Mouse (Mus musculus): Measurements from ENCODE around the gene Wipf2. TPM values are rescaled to one million over a fixed set of nuclear protein-coding genes. Genes with fewer than 3 reads are reported as not detected.
A peak's percentile ranks its signal among the peaks of the same experiment; 100 is the strongest.

Wipf2 gene
- polyA plus RNA-seq, 1 experiment: 27.3 TPM

DNA sequence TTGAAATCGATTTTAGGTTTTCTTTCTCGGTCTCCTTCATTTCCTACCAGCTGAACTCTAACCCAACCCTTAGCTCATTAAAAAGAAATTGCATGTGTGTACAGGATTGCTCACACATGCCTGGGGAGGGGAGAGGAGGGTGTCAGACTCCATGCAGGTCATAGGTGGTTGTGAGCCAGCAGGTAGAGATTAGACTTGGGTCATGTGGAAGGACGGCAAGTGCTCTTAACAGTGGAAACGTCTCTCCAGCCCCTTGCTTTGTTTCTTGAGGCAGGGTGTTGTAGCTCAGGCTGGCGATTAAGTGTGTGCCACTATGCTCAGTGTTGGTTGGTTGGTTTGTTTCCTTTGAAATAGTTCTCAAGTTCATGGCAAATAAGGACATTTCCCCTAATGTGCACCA is 7.4 kb downstream of the Wipf2 start:
- Histone ChIP-seq H3K27ac (ENCODE audit: insufficient read depth, low read depth, low read length) (peak overlapping the region; percentile 9; the same call in 1 of the 2 replicates), H3K4me3 (ENCODE audit: low read depth, low read length) (no peak overlapping the region), H3K36me3 (ENCODE audit: control insufficient read depth, insufficient read depth, low read length) (peaks cover 21% of the 10 kb centered on the region), H3K27me3 (ENCODE audit: control insufficient read depth, insufficient read depth, low read length) (no peaks in the 10 kb centered on the region), H3K4me1 (ENCODE audit: control insufficient read depth, insufficient read depth, insufficient read length, low read length) (peaks cover 15% of the 10 kb centered on the region)
- 64% methylated on average over 5 of the region's 5 CpGs for WGBS
- TF ChIP-seq CTCF (IDR thresholded peaks at IDR 0.05; ENCODE audit: extremely low read depth, insufficient read length, insufficient replicate concordance, low read depth, low read length): no peak
- TF ChIP-seq POLR2A (IDR thresholded peaks at IDR 0.05; ENCODE audit: low read depth, low read length): no peak

DNA sequence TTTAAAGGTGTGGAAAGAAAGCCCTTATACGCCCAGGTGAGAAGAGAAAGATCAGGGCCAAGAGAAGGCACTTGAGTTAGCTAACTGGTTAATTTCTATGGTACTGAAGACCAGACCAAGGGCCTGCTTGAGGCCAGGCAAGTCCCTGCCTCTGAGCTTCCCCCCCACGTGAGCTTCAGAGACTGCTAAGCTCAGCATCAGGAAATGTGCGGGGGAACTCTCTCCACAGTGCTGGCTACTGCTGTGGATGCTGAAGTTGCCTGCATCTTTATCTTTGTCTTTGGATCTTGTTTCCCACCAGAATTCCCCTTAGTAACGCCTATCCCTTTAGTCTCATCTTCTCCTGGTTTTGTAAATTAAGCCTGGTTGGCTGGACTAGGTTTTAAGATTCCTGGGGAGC is 8.0 kb downstream of the Wipf2 start:
- Histone ChIP-seq H3K4me1 (ENCODE audit: control insufficient read depth, insufficient read depth, insufficient read length, low read length) (peaks cover 16% of the 10 kb centered on the region), H3K27me3 (ENCODE audit: control insufficient read depth, insufficient read depth, low read length) (no peaks in the 10 kb centered on the region), H3K36me3 (ENCODE audit: control insufficient read depth, insufficient read depth, low read length) (peaks cover 21% of the 10 kb centered on the region), H3K27ac (ENCODE audit: insufficient read depth, low read depth, low read length) (peak overlapping the region; percentile 9; the same call in 1 of the 2 replicates), H3K4me3 (ENCODE audit: low read depth, low read length) (no peak overlapping the region)
- TF ChIP-seq CTCF (IDR thresholded peaks at IDR 0.05; ENCODE audit: extremely low read depth, insufficient read length, insufficient replicate concordance, low read depth, low read length): no peak
- no peak for TF ChIP-seq POLR2A (IDR thresholded peaks at IDR 0.05; ENCODE audit: low read depth, low read length)
- 86% methylated on average over 4 of the region's 4 CpGs for WGBS

DNA sequence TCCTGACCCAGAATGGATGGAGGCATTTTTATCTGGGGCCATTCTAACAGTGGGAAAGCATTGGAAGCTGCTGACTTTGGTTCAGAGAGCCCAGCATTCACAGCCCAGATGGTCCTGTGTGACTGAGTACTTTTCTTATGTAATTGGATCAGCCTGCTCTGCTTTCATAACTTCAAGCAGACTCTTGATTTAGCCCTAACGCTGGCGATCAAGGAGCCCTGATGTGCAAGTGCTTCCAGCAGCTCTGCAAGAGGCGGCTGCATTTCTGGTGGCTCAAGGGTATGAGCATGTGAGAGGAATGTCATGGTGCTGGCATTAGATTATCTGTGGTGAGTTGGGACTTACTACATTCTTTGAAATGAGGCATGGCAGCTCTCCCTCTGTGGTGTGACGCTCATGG is 8.6 kb downstream of the Wipf2 start:
- Histone ChIP-seq H3K4me1 (ENCODE audit: control insufficient read depth, insufficient read depth, insufficient read length, low read length) (peaks cover 21% of the 10 kb centered on the region), H3K27ac (ENCODE audit: insufficient read depth, low read depth, low read length) (no peak overlapping the region), H3K4me3 (ENCODE audit: low read depth, low read length) (no peak overlapping the region), H3K36me3 (ENCODE audit: control insufficient read depth, insufficient read depth, low read length) (peaks cover 18% of the 10 kb centered on the region), H3K27me3 (ENCODE audit: control insufficient read depth, insufficient read depth, low read length) (no peaks in the 10 kb centered on the region)
- WGBS: 81% methylated on average over 4 of the region's 4 CpGs
- TF ChIP-seq POLR2A (IDR thresholded peaks at IDR 0.05; ENCODE audit: low read depth, low read length) (no peak), CTCF (IDR thresholded peaks at IDR 0.05; ENCODE audit: extremely low read depth, insufficient read length, insufficient replicate concordance, low read depth, low read length) (no peak)

DNA sequence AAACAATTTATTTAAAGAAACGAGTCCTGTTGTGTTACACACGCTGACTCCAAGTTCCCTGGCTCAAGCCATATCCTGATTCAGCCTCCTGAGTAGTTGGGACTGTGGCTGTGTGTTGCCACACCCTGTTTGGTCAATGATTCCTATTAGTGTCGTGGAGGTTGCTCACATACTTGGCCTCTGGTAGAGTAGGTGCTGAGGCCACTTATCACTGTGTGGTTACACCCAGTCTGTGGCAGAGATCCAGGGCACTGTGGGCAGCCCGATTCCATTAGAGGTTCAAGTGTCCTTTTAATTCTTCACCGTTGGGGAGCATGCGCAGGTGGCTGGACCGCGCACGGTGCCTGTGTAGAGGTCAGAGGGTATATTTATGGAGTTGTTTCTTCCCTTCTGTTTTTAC is 10.5 kb downstream of the Wipf2 start:
- Histone ChIP-seq H3K4me3 (ENCODE audit: low read depth, low read length) (no peak overlapping the region), H3K27ac (ENCODE audit: insufficient read depth, low read depth, low read length) (peak overlapping the region; percentile 85), H3K4me1 (ENCODE audit: control insufficient read depth, insufficient read depth, insufficient read length, low read length) (peaks cover 23% of the 10 kb centered on the region), H3K36me3 (ENCODE audit: control insufficient read depth, insufficient read depth, low read length) (peaks cover 13% of the 10 kb centered on the region), H3K27me3 (ENCODE audit: control insufficient read depth, insufficient read depth, low read length) (no peaks in the 10 kb centered on the region)
- 23% methylated on average over 9 of the region's 9 CpGs for WGBS
- TF ChIP-seq POLR2A (IDR thresholded peaks at IDR 0.05; ENCODE audit: low read depth, low read length): no peak
- TF ChIP-seq CTCF (IDR thresholded peaks at IDR 0.05; ENCODE audit: extremely low read depth, insufficient read length, insufficient replicate concordance, low read depth, low read length): no peak

DNA sequence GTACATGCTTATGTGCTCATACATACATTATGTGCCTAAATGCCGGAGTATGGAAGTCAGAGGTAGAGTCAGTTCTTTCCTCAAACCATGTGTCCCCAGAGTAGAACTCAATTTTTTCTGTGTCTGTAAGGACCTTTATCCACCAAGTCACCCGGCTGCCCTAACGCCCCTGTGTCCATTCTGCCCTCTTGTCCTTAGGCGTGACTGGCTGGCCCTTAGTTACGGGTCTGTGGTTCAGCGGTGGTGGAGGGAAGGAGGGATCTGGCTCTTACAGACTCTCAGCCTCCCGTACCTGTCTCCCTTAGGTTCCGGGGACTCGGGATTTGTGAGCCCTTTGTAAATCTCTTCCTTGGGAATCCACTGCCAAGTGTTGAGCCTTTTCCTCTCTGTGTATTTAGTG is 13.6 kb downstream of the Wipf2 start:
- Histone ChIP-seq H3K27me3 (ENCODE audit: control insufficient read depth, insufficient read depth, low read length) (no peaks in the 10 kb centered on the region), H3K4me3 (ENCODE audit: low read depth, low read length) (no peak overlapping the region), H3K36me3 (ENCODE audit: control insufficient read depth, insufficient read depth, low read length) (peaks cover 10% of the 10 kb centered on the region), H3K27ac (ENCODE audit: insufficient read depth, low read depth, low read length) (no peak overlapping the region), H3K4me1 (ENCODE audit: control insufficient read depth, insufficient read depth, insufficient read length, low read length) (peaks cover 18% of the 10 kb centered on the region)
- no peak for TF ChIP-seq CTCF (IDR thresholded peaks at IDR 0.05; ENCODE audit: extremely low read depth, insufficient read length, insufficient replicate concordance, low read depth, low read length)
- TF ChIP-seq POLR2A (IDR thresholded peaks at IDR 0.05; ENCODE audit: low read depth, low read length): no peak
- WGBS: 71% methylated on average over 9 of the region's 9 CpGs

DNA sequence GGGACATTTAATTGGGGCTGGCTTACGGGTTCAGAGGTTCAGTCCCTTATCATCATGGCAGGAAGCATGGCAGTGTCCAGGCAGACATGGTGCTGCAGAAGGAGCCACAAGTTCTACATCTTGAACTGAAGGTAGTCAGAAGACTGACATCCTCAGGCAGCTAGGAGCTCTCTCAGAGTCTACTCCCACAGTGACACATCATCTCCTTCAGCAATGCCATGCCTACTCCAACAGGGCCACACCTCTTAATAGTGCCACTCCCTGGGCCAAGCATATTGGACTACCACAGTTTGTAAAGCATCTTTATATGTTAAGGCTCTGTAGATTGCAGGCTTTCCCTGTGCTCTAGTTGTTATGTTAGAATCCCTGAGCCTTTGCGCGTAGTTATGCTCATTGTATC is 24.3 kb downstream of the Wipf2 start:
- TF ChIP-seq POLR2A (IDR thresholded peaks at IDR 0.05; ENCODE audit: low read depth, low read length) (no peak), CTCF (IDR thresholded peaks at IDR 0.05; ENCODE audit: extremely low read depth, insufficient read length, insufficient replicate concordance, low read depth, low read length) (no peak)
- Histone ChIP-seq H3K4me1 (ENCODE audit: control insufficient read depth, insufficient read depth, insufficient read length, low read length) (peaks cover 16% of the 10 kb centered on the region), H3K36me3 (ENCODE audit: control insufficient read depth, insufficient read depth, low read length) (peaks cover 64% of the 10 kb centered on the region), H3K4me3 (ENCODE audit: low read depth, low read length) (no peak overlapping the region), H3K27ac (ENCODE audit: insufficient read depth, low read depth, low read length) (0 out of 2 replicates have a peak overlapping the region, but pooled peaks have one; percentile 24), H3K27me3 (ENCODE audit: control insufficient read depth, insufficient read depth, low read length) (no peaks in the 10 kb centered on the region)
- WGBS: 84% methylated on average over 3 of the region's 3 CpGs

DNA sequence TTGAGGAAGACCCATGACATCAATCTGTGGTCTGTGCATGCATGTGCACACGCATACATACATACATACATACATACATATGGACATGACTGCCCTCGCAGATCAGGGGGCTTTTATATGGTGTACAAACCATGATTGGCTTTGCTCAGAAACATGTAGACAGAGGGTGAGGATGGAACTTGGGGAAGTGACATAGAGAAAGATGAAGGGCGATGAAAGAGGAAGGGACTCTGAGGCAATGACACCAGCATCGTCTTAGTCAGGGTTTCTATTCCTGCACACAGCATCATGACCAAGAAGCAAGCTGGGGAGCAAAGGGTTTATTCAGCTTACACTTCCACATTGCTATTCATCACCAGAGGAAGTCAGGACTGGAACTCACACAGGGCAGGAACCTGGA is 25.6 kb downstream of the Wipf2 start:
- no peak overlapping the region for H3K27ac ChIP-seq (ENCODE audit: insufficient read depth, low read depth, low read length)
- WGBS: 94% methylated on average over 4 of the region's 4 CpGs
- H3K36me3 ChIP-seq (ENCODE audit: control insufficient read depth, insufficient read depth, low read length): peaks cover 77% of the 10 kb centered on the region
- no peak overlapping the region for H3K4me3 ChIP-seq (ENCODE audit: low read depth, low read length)
- H3K4me1 ChIP-seq (ENCODE audit: control insufficient read depth, insufficient read depth, insufficient read length, low read length): peaks cover 12% of the 10 kb centered on the region
- H3K27me3 ChIP-seq (ENCODE audit: control insufficient read depth, insufficient read depth, low read length): no peaks in the 10 kb centered on the region
- TF ChIP-seq CTCF (IDR thresholded peaks at IDR 0.05; ENCODE audit: extremely low read depth, insufficient read length, insufficient replicate concordance, low read depth, low read length) (no peak), POLR2A (IDR thresholded peaks at IDR 0.05; ENCODE audit: low read depth, low read length) (no peak)

All from small intestine, adult 2 months (tissue).